Mouse (Mus musculus) heart, postnatal 0 days (tissue): ENCODE results near the gene Gnas. TPM values are rescaled to one million over a fixed set of nuclear protein-coding genes. Genes with fewer than 3 reads are reported as not detected.
"Not testable (repeated sequence)": the region's sequence is repeated elsewhere in the genome, so short reads cannot be mapped to it uniquely, and the experiment has no call there.

Experiments
- ATAC-seq: fragments of 200-750 bp; cut with Nextera tagmentation; 2 replicates; pipeline ENCODE4 v1.8.0; 2017; ENCODE audit warnings: low read depth, moderate number of reproducible peaks, moderate library complexity; ENCODE audit not compliant: insufficient read depth
- DNase-seq: peaks from one replicate; pipeline ENCODE4 v3.0.0-alpha.2; 2016; ENCODE audit warnings: low spot score
- H3K27ac ChIP-seq: fragments of 300-500 bp; sonication (generic); 2 replicates; pipeline ENCODE4 v1.5.1; 2014; ENCODE audit warnings: low read depth, mild to moderate bottlenecking
- H3K27me3 ChIP-seq: fragments of 300-500 bp; sonication (generic); 2 replicates; pipeline ENCODE4 v1.6.1; 2014; ENCODE audit warnings: low read length, mixed read lengths; ENCODE audit not compliant: control insufficient read depth, insufficient read depth
- H3K36me3 ChIP-seq: fragments of 300-500 bp; sonication (generic); replicated peaks from 2 replicates; pipeline ENCODE4 v1.6.1; 2014; ENCODE audit warnings: low read length, mixed read lengths; ENCODE audit not compliant: control insufficient read depth, insufficient read depth
- H3K4me1 ChIP-seq: fragments of 300-500 bp; sonication (generic); 2 replicates; pipeline ENCODE4 v1.6.1; 2014; ENCODE audit warnings: antibody characterized with exemption; ENCODE audit not compliant: control insufficient read depth, insufficient read depth
- H3K4me2 ChIP-seq: fragments of 300-500 bp; sonication (generic); 2 replicates; pipeline ENCODE4 v1.6.1; 2014; ENCODE audit warnings: low read depth, mild to moderate bottlenecking, low read length, moderate library complexity
- H3K4me3 ChIP-seq: fragments of 300-500 bp; sonication (generic); 2 replicates; pipeline ENCODE4 v1.5.1; 2014; ENCODE audit warnings: low read depth, low read length
- H3K9ac ChIP-seq: fragments of 300-500 bp; sonication (generic); replicated peaks from 2 replicates; pipeline ENCODE4 v1.6.1; 2014; ENCODE audit warnings: low read depth, low read length, mixed read lengths
- H3K9me3 ChIP-seq: fragments of 300-500 bp; sonication (generic); replicated peaks from 2 replicates; pipeline ENCODE4 v1.6.1; 2016; ENCODE audit warnings: low read length; ENCODE audit not compliant: control insufficient read depth
- CTCF ChIP-seq: IDR thresholded peaks from 2 replicates; pipeline ENCODE4 v1.5.1; 2016; ENCODE audit warnings: antibody characterized with exemption, control low read depth, low read depth
- EP300 ChIP-seq: IDR thresholded peaks from 2 replicates; pipeline ENCODE4 v1.6.1; 2016; ENCODE audit warnings: antibody characterized with exemption, low read depth
- WGBS: fragments of 180-500 bp; shearing (Covaris S2); extraction: QIAGEN DNeasy Blood & Tissue Kit; methylation state at CpG from one replicate; pipeline ENCODE4 v1.1.7; 2014; 5-methylcytosine and 5-hydroxymethylcytosine counted together
- polyA plus RNA-seq: library from polyadenylated mRNA; unstranded; fragments of >200 nt; fragmentation: Nextera tagmentation; extraction: Ambion mirVana; gene quantifications from 2 replicates; pipeline ENCODE4 v1.2.1, GENCODE M21; 2015
- total RNA-seq: library from RNA; depleted of rRNA; stranded (reverse); fragments of >200 nt; gene quantifications from 2 replicates; pipeline ENCODE4 v1.2.3, GENCODE M21; 2014; ENCODE audit warnings: low replicate concordance

Gene Gnas
- total and polyA plus RNA-seq, 2 experiments from 2014 or later, result 1,131 to 1,263 TPM

GRCm38 (mm10) chr2:174344996-174345395 lies 60.9 kb downstream of the Gnas start:
- ATAC-seq, result no peak
- 87% methylated on average over 16 of the region's 16 CpGs for WGBS
- Histone ChIP-seq H3K4me2 (0 out of 2 replicates have a peak overlapping the region, but pooled peaks have one; percentile 38), H3K36me3 (peaks cover 41% of the 10 kb centered on the region), H3K9ac (no peak overlapping the region), H3K9me3 (no peaks in the 10 kb centered on the region), H3K27ac (peak overlapping the region; percentile 84), H3K4me1 (peaks cover 40% of the 10 kb centered on the region), H3K27me3 (no peaks in the 10 kb centered on the region), H3K4me3 (no peak overlapping the region)
- no peak for TF ChIP-seq EP300
- no peak for TF ChIP-seq CTCF
- DNase-seq, result no peak

- no peaks in the 10 kb centered on the region for H3K27me3 ChIP-seq
- peaks cover 32% of the 10 kb centered on the region for H3K4me1 ChIP-seq
- no peaks in the 10 kb centered on the region for H3K9me3 ChIP-seq
- TF ChIP-seq CTCF, result no peak
- TF ChIP-seq EP300, result no peak
- no peak within 1 kb of the TSS for H3K27ac ChIP-seq
- ATAC-seq, result no peak
- no peak within 1 kb of the TSS for H3K4me2 ChIP-seq
- no peak for DNase-seq
- H3K4me3 ChIP-seq, result no peak within 1 kb of the TSS
- 95% methylated on average over 5 of the region's 5 CpGs for WGBS
- peaks cover 40% of the 10 kb centered on the region for H3K36me3 ChIP-seq
- H3K9ac ChIP-seq, result no peak within 1 kb of the TSS
Measured at GRCm38 (mm10) chr2:174346612-174346998, 62.5 kb downstream of the Gnas start, which contains the start of gene Gm20721. Gene Gm20721, minus strand, starts transcription at chr2:174346712.

GRCm38 (mm10) chr2:174346999-174347668 lies 63.0 kb downstream of the Gnas start:
- H3K4me2 ChIP-seq, H3K9me3 ChIP-seq, DNase-seq, ATAC-seq, H3K27ac ChIP-seq, H3K9ac ChIP-seq, H3K4me3 ChIP-seq, H3K27me3 ChIP-seq: not testable (repeated sequence)
- 97% methylated on average over 2 of the region's 2 CpGs for WGBS
- H3K4me1 ChIP-seq, result peaks cover 27% of the 10 kb centered on the region
- TF ChIP-seq EP300, result 0 out of 2 replicates have a peak, but pooled peaks have one; percentile 24
- peaks cover 36% of the 10 kb centered on the region for H3K36me3 ChIP-seq

GRCm38 (mm10) chr2:174358516-174358915 lies 74.4 kb downstream of the Gnas start:
- Histone ChIP-seq H3K4me3 (no peak overlapping the region), H3K4me1 (no peaks in the 10 kb centered on the region), H3K9me3 (no peaks in the 10 kb centered on the region), H3K36me3 (no peaks in the 10 kb centered on the region), H3K4me2 (no peak overlapping the region), H3K27me3 (no peaks in the 10 kb centered on the region), H3K27ac (no peak overlapping the region), H3K9ac (no peak overlapping the region)
- 83% methylated on average over 4 of the region's 4 CpGs for WGBS
- DNase-seq, result no peak
- ATAC-seq, result no peak
- TF ChIP-seq CTCF (no peak), EP300 (no peak)

GRCm38 (mm10) chr2:174359656-174360055 lies 75.5 kb downstream of the Gnas start:
- Histone ChIP-seq H3K27me3 (no peaks in the 10 kb centered on the region), H3K4me2 (no peak overlapping the region), H3K9me3 (no peaks in the 10 kb centered on the region), H3K4me1 (no peaks in the 10 kb centered on the region), H3K4me3 (no peak overlapping the region), H3K36me3 (no peaks in the 10 kb centered on the region), H3K9ac (no peak overlapping the region), H3K27ac (no peak overlapping the region)
- WGBS, result 59% methylated on average over 4 of the region's 4 CpGs
- ATAC-seq (no peak), DNase-seq (no peak)
- no peak for TF ChIP-seq CTCF
- TF ChIP-seq EP300, result no peak

GRCm38 (mm10) chr2:174366571-174366970 lies 82.5 kb downstream of the Gnas start:
- Histone ChIP-seq H3K9ac (no peak overlapping the region), H3K36me3 (no peaks in the 10 kb centered on the region), H3K4me3 (no peak overlapping the region), H3K9me3 (no peaks in the 10 kb centered on the region), H3K4me1 (no peaks in the 10 kb centered on the region), H3K4me2 (no peak overlapping the region), H3K27me3 (no peaks in the 10 kb centered on the region), H3K27ac (no peak overlapping the region)
- TF ChIP-seq CTCF, result no peak
- no peak for TF ChIP-seq EP300
- no peak for DNase-seq
- 69% methylated on average over 10 of the region's 10 CpGs for WGBS
- no peak for ATAC-seq
